Mouse (Mus musculus) induced T-regulatory cell, adult 2 months (primary cell): ENCODE measurements around the gene Grifin.

ENCODE experiments used
- DNase-seq: peaks from one replicate; pipeline ENCODE4 v3.0.0-alpha.2; 2012; ENCODE audit warnings: low read depth

Grifin gene

DNA sequence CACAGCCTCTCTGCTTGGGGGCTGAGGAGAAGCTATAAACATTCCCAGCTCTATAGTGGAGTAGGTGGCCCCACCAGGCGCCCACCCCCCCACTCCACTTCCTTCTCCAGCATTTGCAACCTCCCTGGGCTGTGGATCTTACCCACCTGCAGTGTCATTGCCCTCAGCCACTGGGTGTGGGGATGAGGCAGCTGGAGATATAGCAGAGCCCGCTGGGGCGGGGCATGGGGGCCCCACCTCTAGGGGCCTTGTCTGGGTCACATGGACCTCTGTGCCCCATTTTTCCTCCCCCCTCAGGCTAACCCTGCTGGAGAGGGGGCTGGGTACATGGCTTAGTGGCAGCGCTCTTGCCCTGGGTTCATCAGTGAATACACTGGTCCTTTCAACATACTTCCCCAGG is at the start of gene Grifin:
Gene Grifin, minus strand, starts transcription at position 176 of the 400 bp plus-strand sequence.
- no peak for DNase-seq

DNA sequence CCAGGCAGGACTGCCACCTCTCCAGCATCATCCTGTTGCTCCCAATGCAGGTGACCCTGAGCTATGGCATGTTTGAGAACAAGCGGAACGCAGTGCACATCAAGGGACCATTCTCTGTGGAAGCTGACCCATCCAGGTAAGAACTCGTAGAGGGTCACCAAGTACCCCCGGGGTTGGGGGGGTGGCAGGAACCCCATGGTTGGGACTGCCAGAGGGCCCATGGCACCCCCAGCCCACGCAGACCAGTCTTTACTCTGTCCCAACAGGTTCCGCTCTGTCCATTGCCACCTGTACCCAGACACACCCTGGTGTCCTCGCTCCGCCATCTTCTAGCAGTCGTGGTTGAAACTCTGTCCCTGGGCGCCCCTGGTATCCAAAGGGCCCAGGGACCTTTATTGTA is 49.3 kb upstream of the Grifin start:
- no peak for DNase-seq

DNA sequence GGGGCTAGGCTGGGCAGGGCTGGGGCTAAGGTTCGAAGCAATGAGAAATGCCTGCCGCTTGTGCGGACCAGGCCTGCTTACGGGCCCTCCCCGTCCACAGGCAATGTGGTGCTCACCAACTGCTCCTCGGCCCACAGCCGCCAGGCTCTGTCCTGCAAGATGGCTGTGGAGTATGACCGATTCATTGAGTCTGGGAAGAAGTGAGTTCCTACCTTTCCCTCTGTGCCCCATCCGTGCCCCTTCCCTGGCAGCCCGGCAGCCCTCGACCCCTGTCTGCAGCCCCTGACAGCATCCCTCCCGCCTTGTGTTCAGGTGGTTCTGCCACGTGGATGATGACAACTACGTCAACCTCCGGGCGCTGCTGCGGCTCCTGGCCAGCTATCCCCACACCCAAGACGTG is 47.3 kb upstream of the Grifin start:
- DNase-seq, result no peak

DNA sequence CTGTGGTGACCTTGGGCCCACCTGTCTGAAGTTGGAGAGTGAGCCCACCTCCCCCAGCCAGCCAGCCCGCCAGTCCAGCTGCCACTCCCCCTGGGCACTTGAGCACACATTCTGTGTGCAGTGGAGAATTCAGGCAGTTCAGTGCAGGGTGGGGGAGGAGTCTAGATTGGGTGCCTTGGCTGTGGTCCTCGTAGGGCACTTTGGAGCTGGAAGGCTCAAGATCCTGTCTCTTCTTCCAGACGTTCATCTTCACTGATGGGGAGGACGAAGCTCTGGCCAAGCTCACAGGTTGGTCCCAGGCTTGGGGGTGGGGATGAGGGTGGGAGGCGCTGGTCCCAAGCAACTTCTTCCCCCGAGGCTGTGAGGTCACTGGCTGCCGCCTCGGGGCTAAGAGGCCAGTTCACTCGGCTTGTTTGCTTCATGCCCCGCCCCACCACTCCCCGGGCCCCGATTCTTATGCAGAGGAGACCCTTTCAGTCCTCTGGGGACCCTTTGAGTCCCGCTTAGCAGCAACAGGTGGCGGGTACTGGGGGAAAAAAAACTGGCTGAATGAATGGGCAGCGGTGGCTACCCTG is 46.8 kb upstream of the Grifin start:
- DNase-seq, result peak; percentile 44

DNA sequence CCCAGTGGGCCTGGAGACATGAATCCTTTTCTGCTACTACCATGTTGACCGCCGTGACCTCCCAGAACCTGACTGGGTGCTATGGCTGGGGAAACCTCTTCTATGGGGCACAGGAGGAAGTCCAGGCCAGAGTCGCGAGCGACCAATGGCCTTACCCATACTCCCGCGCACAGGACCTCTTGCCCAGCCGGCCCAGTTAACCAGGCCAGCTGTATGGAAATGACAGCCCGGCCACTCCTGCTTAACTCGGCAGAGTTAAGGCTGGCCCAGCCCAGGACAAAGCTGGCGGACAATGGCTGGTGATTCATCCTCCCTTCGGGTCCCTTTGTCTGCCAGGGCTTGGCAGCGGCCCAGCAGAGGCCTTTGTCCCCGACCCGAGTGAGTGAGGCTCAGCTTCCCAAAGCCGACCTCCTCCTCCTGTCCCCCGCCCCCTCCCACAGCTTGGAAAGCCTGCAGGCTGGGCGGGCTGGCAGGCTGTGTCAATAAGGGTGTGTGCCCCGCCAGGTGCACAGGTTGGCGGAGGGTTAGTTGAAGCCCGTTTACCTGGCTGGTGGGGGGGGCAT is 46.2 kb upstream of the Grifin start:
- no peak for DNase-seq

DNA sequence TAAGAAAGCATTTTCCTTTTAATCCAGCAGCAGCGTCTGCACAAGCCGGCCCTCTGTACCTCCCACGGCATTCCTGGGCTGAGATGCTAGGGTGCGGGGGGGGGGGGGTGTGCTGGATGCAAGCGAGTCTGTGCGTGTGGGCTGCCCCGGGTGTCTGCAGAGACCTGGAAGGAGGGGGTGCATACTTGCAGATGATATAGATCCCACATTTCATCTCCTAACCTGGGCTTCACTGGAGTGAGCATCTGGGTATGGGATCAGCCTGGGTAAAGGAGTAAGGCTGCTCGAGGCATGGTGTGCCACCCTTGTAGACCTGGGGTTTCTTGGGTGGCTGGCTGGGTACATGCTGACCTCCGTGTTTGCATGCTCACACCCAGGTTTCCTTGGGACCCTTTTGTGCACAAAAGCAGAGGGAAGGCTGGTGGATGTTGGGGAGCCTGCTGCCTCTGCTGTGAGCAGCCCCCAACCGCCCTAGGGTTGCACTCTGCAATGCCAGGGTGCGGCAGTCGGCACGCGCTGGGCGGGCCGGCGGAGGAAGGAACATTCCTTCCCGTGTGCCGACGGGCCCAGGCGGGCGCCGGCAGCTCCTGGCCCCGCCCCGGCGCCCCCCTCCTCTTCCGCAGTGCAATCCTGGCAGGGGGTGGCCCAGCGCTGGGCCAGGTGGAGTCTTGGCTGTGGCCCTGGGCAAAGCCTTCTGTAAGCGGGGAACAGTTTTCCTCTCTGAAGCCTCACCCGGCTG is 45.6 kb upstream of the Grifin start:
- peak; percentile 67 for DNase-seq

DNA sequence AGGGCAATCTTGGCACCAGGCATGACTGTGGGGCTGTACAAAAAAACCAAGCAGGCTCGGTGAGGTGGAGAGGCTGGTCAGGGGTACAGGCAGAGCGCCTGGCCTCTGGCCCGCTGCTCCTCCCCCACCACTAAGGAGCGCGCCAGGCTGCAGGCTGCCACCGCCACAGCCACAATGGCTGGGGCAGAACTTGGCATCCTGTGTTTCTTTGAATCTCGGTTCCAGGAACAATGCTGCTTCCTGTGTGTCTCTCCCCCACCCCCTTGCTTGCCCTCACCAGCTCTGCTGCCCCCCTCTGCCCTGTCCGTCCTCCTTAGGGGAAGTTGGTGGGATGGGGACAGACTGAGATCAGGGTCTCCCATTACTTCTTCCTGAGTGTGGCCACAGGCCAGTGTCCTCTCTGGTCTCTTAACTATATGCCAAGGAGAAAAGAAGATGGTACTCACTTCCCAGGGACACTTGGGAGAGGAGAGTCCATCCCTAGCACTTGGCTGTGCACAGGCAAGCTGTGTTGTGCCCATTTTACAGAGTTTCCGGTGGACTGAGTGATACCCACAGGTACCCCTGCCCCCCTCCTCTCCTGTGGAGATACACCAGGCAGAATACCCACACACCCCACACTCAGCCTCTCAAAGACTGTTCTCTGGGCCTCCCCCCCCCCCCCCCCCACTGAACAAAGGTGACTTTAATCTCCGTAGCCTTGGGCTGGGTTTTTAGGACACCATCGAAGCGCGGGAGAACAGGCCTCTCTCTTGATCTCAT is 44.8 kb upstream of the Grifin start:
- DNase-seq, result peak; percentile 74

DNA sequence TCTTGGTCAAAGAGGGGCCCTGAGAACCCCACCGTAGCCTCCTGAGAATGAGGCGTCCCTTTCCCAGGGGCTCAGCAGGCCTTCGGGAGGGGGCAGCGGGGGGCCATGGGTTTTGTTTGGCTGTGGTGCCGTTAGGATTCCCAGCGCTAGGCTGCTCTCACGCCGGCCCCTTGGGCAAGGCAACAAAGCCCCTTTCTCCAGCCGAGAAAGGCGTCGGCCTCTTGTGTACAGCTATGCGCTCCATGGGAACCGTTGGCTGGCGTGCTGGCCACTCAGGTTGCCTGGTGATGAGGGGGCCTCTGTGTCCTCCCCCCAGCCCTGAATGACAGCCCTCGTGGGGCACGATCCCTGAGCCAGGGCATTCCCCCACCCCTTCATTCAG is 43.8 kb upstream of the Grifin start:
- DNase-seq, result peak; percentile 46

DNA sequence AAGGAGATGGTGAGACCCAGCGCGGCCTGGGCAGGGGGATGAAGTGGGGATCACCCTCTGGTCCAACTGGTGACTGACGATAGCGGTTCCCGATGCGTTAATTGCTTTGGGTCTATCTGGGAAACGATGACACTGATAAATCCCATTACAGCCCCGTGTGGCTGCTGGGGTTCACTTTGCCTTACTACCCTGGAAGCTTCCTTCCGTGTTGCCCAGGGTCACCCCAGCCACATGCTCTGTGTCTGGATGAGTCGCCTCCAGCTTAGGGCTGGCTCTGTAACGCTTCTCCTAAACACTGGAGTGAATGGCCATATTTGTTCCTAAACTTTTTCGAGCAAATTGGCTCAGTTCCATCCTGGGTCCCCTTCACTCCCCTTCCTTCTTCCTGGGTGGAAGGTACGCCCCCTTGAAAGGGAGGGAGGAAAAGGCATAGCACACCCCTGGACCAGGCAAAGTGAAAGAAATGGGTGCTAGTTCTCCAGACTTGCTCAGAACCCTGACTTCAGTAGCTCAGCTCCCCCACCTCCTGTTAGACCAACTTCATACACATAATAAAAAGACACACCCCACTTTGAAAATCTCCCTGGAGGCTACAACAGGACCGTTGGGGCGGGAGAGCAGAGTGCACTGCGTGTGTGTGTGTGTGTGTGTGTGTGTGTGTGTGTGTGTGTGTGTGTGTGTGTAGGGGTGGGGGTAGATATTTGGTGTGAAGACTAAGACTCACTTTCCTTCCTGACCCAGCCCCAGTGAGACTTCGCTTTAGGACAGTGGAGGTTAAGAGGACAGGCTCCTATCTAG is 43.2 kb upstream of the Grifin start:
- DNase-seq, result peak; percentile 71

DNA sequence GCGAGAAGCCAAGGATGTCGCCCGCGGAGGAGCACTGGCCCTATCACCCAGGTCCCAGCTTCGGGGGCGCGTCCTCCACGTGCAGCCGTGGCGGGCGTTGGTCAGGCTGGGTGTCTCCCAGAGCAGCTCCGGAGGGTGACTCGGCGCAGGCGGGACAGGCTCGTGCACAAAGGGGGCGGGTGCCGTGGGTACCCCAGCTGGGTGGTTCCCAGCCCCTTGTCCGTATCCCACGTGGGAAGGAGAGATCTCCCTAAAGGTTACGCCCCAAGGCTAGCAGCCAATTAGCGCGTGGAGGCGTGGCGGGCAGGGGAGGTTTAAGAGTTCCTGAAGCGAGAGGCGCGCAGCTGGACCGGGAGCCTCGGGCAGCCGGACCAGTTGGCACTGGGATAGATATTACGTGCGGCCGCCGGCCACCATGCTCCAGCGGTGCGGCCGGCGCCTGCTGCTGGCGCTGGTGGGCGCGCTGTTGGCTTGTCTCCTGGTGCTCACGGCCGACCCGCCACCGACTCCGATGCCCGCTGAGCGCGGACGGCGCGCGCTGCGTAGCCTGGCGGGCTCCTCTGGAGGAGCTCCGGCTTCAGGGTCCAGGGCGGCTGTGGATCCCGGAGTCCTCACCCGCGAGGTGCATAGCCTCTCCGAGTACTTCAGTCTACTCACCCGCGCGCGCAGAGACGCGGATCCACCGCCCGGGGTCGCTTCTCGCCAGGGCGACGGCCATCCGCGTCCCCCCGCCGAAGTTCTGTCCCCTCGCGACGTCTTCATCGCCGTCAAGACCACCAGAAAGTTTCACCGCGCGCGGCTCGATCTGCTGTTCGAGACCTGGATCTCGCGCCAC is 42.3 kb upstream of the Grifin start, which contains the start of gene Lfng:
Gene Lfng, plus strand, starts transcription at position 320 of the 835 bp plus-strand sequence.
- peak; percentile 91 for DNase-seq

DNA sequence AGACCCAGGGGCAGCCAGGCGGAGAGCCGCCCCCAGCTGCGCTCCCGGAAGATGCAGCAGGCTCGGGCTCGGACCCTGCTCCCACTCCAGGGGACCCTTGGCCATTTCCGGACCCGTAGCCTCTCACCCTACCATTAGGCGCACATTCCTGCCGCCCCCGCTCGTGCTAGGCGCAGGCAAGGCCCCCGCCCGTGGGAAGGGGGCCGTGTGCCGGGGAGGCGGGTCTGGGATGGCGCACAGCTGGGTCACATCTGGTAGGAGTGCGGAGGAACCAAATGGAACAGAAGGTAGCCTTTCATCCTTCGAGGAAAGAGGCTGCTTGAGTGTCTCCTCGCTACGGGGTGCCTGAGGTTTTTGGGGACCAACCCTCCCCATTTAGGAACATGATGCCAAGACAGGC is 41.5 kb upstream of the Grifin start:
- no peak for DNase-seq

DNA sequence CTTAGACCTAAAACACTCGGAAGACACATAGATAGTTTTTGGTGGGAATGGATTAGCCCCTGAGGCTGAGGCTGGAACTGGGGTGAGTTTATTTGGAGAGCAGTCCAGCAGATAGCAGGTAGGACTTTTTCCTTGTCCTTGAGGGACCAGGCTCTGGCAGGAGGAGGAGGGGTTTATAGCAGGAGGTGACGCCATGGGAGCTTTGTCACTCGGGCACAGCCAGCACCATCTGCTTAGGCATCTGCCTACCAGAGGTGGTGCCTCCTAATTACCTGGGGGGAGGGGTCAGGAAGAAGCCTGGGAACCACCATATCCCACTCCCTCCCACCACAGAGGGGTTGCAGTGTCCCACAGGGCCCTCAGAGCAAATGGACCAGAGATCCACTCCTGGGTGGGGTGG is 40.4 kb upstream of the Grifin start:
- DNase-seq, result no peak

DNA sequence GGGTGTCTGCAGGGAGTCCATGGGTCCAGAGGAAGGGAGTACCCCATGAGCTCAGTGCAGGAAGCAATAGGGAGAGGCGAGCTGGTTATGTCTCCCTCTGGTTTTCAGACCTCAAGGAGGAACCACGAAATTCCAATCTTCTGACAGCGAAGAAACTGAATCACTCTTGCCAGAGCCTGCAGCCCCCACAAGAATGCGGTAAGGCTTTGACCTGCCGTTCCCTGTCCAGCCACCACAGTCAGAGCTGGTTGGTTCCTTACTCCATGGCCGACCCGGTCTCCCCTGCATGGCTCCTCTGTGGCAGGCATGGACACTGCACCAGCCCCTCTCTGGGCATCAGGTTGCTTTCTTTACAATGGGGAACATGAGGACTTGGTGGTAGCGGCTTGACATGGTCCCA is 39.5 kb upstream of the Grifin start:
- no peak for DNase-seq

DNA sequence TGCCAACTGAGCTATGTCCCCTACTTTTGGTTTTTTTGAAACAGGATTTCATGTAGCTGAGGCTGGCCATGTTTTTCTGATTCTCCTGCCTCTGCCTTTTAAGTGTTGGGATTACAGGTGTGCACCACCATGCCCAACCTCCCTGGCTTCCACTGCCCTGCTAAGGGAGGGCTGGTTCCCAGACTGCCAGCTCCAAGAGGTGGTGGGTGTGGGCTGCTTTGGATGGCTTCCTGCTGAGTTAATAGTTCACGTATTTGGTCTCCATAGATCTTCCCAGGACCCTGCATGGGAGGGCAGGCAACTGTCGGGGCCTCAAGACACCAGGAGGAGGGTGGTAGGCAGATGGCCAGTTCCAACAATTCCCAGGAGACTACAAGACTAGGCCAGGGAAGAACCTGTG is 37.7 kb upstream of the Grifin start:
- DNase-seq, result no peak

DNA sequence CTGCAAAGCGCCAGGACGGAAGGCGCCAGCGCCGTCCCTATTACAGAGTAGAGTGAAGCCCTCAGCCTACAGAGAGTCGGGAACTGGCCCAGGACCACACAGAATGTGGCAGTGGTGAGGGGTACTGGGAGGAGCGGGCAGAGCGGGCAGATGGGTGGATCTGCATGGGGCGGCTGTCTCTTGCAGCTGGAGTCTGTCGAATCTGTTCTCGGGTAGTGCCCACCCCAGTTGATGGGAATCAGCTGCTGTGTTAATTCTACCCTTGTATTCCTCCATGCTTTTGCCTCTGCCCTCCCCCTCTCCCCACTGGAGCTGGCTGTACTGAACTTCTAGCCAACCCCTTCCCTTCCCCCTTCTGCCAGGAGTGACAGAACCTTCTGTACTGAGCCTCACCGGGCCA is 36.8 kb upstream of the Grifin start:
- no peak for DNase-seq

DNA sequence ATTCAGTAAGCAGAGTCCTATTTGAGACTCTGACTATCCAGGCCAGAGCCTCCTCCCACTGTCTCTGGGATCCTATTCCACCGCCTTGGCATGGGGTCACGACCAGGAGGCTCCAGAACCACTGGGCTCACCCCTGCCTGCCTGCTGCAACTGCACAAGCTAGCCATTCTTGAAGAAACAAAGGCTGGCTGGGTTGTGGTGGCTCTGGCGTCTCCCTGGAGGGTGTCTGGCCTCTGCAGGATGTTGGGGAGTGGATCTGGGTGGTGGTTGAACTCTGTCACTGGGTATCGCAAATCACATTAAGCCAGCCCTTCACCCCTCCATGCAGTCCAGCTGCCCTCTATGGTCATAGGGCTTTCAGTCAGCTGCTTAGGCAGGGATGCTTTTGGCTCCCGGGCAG is 35.1 kb upstream of the Grifin start:
- DNase-seq, result no peak

DNA sequence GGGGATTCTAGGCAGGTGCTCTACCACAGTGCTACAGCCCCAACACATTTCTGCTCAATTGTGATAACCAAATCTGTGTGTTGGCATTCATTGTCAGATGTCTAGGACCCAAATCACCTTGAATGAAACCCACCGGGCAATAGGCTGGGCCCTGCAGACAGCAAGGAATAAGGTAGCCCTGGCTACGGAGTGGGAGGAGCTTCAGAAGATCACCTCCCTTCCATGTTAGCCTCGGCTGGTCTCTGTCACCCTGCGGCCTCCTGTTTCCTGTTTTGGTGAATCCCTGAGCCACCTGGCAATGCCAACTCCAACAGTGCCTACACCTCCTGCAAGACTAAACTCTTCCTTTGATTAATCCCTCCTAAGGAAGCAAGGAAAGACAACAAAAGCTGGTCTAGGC is 32.9 kb upstream of the Grifin start:
- peak; percentile 77 for DNase-seq

DNA sequence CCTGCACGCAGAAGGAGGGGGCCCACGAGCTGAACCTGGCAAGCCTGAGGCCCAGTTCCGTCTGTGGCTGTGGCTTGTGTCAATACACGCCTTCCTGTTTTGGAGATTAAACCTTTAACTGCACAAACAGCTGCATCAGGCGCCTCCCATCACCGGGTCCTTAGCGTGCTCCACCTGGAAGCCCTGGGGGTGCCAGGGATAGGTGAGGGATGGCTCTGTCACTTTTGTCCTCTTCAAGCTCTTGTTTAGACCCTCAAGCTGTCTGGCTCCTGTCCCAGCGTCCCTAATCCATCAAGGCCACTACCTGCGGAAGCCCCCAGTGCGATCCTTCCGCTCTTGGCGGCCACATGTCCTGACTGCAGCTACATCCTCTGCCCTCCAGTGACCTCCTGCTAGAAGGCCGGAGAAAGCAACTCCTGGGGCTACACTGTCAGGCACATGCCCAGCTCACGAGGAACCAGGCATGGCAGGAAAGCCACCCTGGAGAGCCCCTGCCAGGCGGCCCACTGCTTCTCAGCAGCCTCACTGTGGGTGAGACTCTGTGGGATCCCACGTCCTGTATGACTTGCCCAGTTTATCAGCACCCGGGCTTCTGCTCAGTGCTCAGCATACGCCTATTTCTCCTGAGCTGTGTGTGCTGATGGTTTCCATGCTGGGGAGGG is 32.2 kb upstream of the Grifin start:
- DNase-seq, result peak; percentile 89

DNA sequence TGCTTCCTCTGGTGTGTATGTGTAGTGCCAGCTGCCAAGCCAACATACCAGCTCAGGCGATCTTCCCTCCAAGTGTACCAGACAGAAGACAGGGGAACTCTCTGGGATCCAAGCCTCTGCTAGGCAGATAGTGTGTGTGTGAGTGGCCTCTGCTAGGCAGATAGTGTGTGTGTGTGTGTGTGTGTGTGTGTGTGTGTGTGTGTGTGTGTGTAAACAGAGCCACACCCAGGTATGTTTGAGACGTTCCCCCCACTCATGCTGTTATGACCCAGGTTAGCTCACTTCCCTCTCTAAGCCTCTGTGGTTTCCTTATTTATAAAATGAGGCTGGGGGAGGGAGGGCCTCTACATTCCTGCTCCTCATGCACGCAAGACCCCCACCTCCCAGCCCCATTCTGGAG is 31.6 kb upstream of the Grifin start:
- DNase-seq, result no peak

DNA sequence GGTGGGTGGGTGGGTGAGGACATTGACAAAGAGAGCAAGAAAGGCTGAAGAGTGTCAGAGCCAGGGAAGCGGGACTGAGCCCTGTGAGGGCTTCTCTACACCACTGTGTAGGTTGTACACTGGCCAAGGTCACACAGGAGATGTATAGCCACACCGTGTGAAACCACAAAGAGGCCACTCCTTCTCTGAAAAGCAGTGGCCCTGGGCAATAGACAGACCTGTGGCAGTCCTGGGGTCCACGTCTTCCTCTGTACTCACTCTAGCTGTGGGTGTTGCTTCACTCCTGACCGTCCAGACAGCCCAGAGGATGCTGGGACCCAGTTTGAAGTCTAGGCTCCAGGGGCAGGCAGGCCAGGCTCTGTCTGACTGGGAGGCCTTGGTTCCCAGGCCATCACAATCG is 30.0 kb upstream of the Grifin start:
- peak; percentile 39 for DNase-seq
